Mouse (Mus musculus): Measurements from ENCODE around the gene Dntt. TPM values are rescaled to one million over a fixed set of nuclear protein-coding genes. Genes with fewer than 3 reads are reported as not detected.

Gene Dntt
- total RNA-seq (2021) (not detected), polyA plus RNA-seq (2012; rRNA removed) (0.12 TPM in 1 of 2 replicates, not detected in the other)
- long read RNA-seq, result 0 reads

GRCm38 (mm10) chr19:41029219-41029618, at the start of gene Dntt:
Gene Dntt (plus strand): TSS chr19:41029275.
- Histone ChIP-seq H3K4me1 (ENCODE audit: control insufficient read depth, insufficient read depth, low read length) (no peaks in the 10 kb centered on the region), H3K27me3 (ENCODE audit: control insufficient read depth, insufficient read depth, low read length) (no peaks in the 10 kb centered on the region), H3K4me3 (no peak within 1 kb of the TSS), H3K79me2 (replicated peaks; ENCODE audit: control insufficient read depth, insufficient read depth, low read length) (no peaks in the 10 kb centered on the region), H3K36me3 (ENCODE audit: control insufficient read depth, insufficient read depth, low read length) (no peaks in the 10 kb centered on the region), H3K9ac (ENCODE audit: low read depth, low read length) (no peak within 1 kb of the TSS), H3K27ac (no peak within 1 kb of the TSS)
- intact Hi-C loops (cut with DNase I), result no loop called here
- TF ChIP-seq CTCF (IDR thresholded peaks at IDR 0.05), result no peak
- TF ChIP-seq POLR2A (IDR thresholded peaks at IDR 0.05; ENCODE audit: insufficient read depth, low read depth, low read length), result no peak
- TF ChIP-seq EP300 (IDR thresholded peaks at IDR 0.05; ENCODE audit: insufficient read depth, low read depth, low read length), result no peak
- 89% methylated on average over 6 of the region's 6 CpGs for WGBS
- DNase-seq, result no peak

GRCm38 (mm10) chr19:40980671-40981070, 48.4 kb upstream of the Dntt start:
- 65% methylated on average over 5 of the region's 5 CpGs for WGBS

GRCm38 (mm10) chr19:40984536-40984935, 44.5 kb upstream of the Dntt start:
- no peak overlapping the region for H3K27ac ChIP-seq
- H3K4me1 ChIP-seq (ENCODE audit: control insufficient read depth, insufficient read depth, low read length), result no peaks in the 10 kb centered on the region
- H3K27me3 ChIP-seq (ENCODE audit: control insufficient read depth, insufficient read depth, low read length), result no peaks in the 10 kb centered on the region
- H3K79me2 ChIP-seq (replicated peaks; ENCODE audit: control insufficient read depth, insufficient read depth, low read length), result no peaks in the 10 kb centered on the region
- no peak overlapping the region for H3K9ac ChIP-seq (ENCODE audit: low read depth, low read length)
- intact Hi-C loops (cut with DNase I), result no loop called here
- WGBS, result 92% methylated on average over 1 of the region's 1 CpGs
- H3K36me3 ChIP-seq (ENCODE audit: control insufficient read depth, insufficient read depth, low read length), result no peaks in the 10 kb centered on the region
- DNase-seq, result no peak
- no peak overlapping the region for H3K4me3 ChIP-seq
- TF ChIP-seq EP300 (IDR thresholded peaks at IDR 0.05; ENCODE audit: insufficient read depth, low read depth, low read length) (no peak), POLR2A (IDR thresholded peaks at IDR 0.05; ENCODE audit: insufficient read depth, low read depth, low read length) (no peak), CTCF (IDR thresholded peaks at IDR 0.05) (no peak)

More at GRCm38 (mm10) chr19:40980671-40981070, 48.4 kb upstream of the Dntt start:
- intact Hi-C loops (cut with DNase I), result no loop called here
- H3K27me3 ChIP-seq (ENCODE audit: control insufficient read depth, insufficient read depth, low read length), result no peaks in the 10 kb centered on the region; the same call in 1 of the 2 replicates
- no peak for DNase-seq
- TF ChIP-seq POLR2A (IDR thresholded peaks at IDR 0.05; ENCODE audit: insufficient read depth, low read depth, low read length) (no peak), EP300 (IDR thresholded peaks at IDR 0.05; ENCODE audit: insufficient read depth, low read depth, low read length) (no peak), CTCF (IDR thresholded peaks at IDR 0.05) (no peak)
- H3K27ac ChIP-seq, result no peak overlapping the region
- no peaks in the 10 kb centered on the region for H3K79me2 ChIP-seq (replicated peaks; ENCODE audit: control insufficient read depth, insufficient read depth, low read length)
- H3K9ac ChIP-seq (ENCODE audit: low read depth, low read length), result no peak overlapping the region
- no peaks in the 10 kb centered on the region for H3K36me3 ChIP-seq (ENCODE audit: control insufficient read depth, insufficient read depth, low read length)
- H3K4me3 ChIP-seq, result no peak overlapping the region
- no peaks in the 10 kb centered on the region for H3K4me1 ChIP-seq (ENCODE audit: control insufficient read depth, insufficient read depth, low read length)

GRCm38 (mm10) chr19:40988856-40989255, 40.2 kb upstream of the Dntt start:
- no peaks in the 10 kb centered on the region for H3K36me3 ChIP-seq (ENCODE audit: control insufficient read depth, insufficient read depth, low read length)
- 67% methylated on average over 5 of the region's 5 CpGs for WGBS
- intact Hi-C loops (cut with DNase I), result no loop called here
- no peak for DNase-seq
- TF ChIP-seq POLR2A (IDR thresholded peaks at IDR 0.05; ENCODE audit: insufficient read depth, low read depth, low read length), result no peak
- no peak for TF ChIP-seq CTCF (IDR thresholded peaks at IDR 0.05)
- no peak for TF ChIP-seq EP300 (IDR thresholded peaks at IDR 0.05; ENCODE audit: insufficient read depth, low read depth, low read length)
- no peaks in the 10 kb centered on the region; the same call in 1 of the 2 replicates for H3K4me1 ChIP-seq (ENCODE audit: control insufficient read depth, insufficient read depth, low read length)
- H3K27me3 ChIP-seq (ENCODE audit: control insufficient read depth, insufficient read depth, low read length), result no peaks in the 10 kb centered on the region
- H3K9ac ChIP-seq (ENCODE audit: low read depth, low read length), result no peak overlapping the region
- H3K27ac ChIP-seq, result no peak overlapping the region
- H3K4me3 ChIP-seq, result no peak overlapping the region
- H3K79me2 ChIP-seq (replicated peaks; ENCODE audit: control insufficient read depth, insufficient read depth, low read length), result no peaks in the 10 kb centered on the region

GRCm38 (mm10) chr19:40989961-40990600, 39.0 kb upstream of the Dntt start:
- WGBS, result 66% methylated on average over 9 of the region's 9 CpGs
- DNase-seq, result no peak
- Histone ChIP-seq H3K4me3 (no peak overlapping the region), H3K36me3 (ENCODE audit: control insufficient read depth, insufficient read depth, low read length) (no peaks in the 10 kb centered on the region), H3K79me2 (replicated peaks; ENCODE audit: control insufficient read depth, insufficient read depth, low read length) (no peaks in the 10 kb centered on the region), H3K27ac (no peak overlapping the region), H3K9ac (ENCODE audit: low read depth, low read length) (no peak overlapping the region), H3K27me3 (ENCODE audit: control insufficient read depth, insufficient read depth, low read length) (no peaks in the 10 kb centered on the region), H3K4me1 (ENCODE audit: control insufficient read depth, insufficient read depth, low read length) (no peaks in the 10 kb centered on the region; the same call in 1 of the 2 replicates)
- TF ChIP-seq POLR2A (IDR thresholded peaks at IDR 0.05; ENCODE audit: insufficient read depth, low read depth, low read length), result no peak
- intact Hi-C loops (cut with DNase I), result no loop called here

GRCm38 (mm10) chr19:40990781-40991343, 38.2 kb upstream of the Dntt start:
- no peak overlapping the region for H3K4me3 ChIP-seq
- H3K4me1 ChIP-seq (ENCODE audit: control insufficient read depth, insufficient read depth, low read length), result no peaks in the 10 kb centered on the region; the same call in 1 of the 2 replicates
- H3K79me2 ChIP-seq (replicated peaks; ENCODE audit: control insufficient read depth, insufficient read depth, low read length), result no peaks in the 10 kb centered on the region
- TF ChIP-seq EP300 (IDR thresholded peaks at IDR 0.05; ENCODE audit: insufficient read depth, low read depth, low read length) (no peak), CTCF (IDR thresholded peaks at IDR 0.05) (no peak), POLR2A (IDR thresholded peaks at IDR 0.05; ENCODE audit: insufficient read depth, low read depth, low read length) (no peak)
- H3K36me3 ChIP-seq (ENCODE audit: control insufficient read depth, insufficient read depth, low read length), result no peaks in the 10 kb centered on the region
- 82% methylated on average over 17 of the region's 17 CpGs for WGBS
- intact Hi-C loops (cut with DNase I), result no loop called here
- no peak for DNase-seq
- H3K9ac ChIP-seq (ENCODE audit: low read depth, low read length), result no peak overlapping the region
- no peak overlapping the region for H3K27ac ChIP-seq
- no peaks in the 10 kb centered on the region for H3K27me3 ChIP-seq (ENCODE audit: control insufficient read depth, insufficient read depth, low read length)
